Mouse (Mus musculus) kidney, embryonic 15.5 days (tissue): ENCODE data around the gene Gtf2i. TPM values are rescaled to one million over a fixed set of nuclear protein-coding genes. Genes with fewer than 3 reads are reported as not detected.

Experiments used
- ATAC-seq: fragments of 200-750 bp; cut with Nextera tagmentation; replicated peaks from 2 replicates; pipeline ENCODE4 v1.8.0; 2017; ENCODE audit warnings: moderate TSS enrichment; ENCODE audit not compliant: low FRiP score
- H3K27ac ChIP-seq: fragments of 300-500 bp; sonication (generic); 2 replicates; pipeline ENCODE4 v1.5.1; 2015; ENCODE audit warnings: mild to moderate bottlenecking, inconsistent platforms
- H3K27me3 ChIP-seq: fragments of 300-500 bp; sonication (generic); 2 replicates; pipeline ENCODE4 v1.6.1; 2015; ENCODE audit warnings: inconsistent platforms
- H3K36me3 ChIP-seq: fragments of 300-500 bp; sonication (generic); 2 replicates; pipeline ENCODE4 v1.6.1; 2015; ENCODE audit warnings: inconsistent platforms
- H3K4me1 ChIP-seq: fragments of 300-500 bp; sonication (generic); 2 replicates; pipeline ENCODE4 v1.6.1; 2015; ENCODE audit warnings: inconsistent platforms
- H3K4me2 ChIP-seq: fragments of 300-500 bp; sonication (generic); 2 replicates; pipeline ENCODE4 v1.6.1; 2015; ENCODE audit warnings: moderate library complexity, mild to moderate bottlenecking, inconsistent platforms
- H3K4me3 ChIP-seq: fragments of 300-500 bp; sonication (generic); replicated peaks from 2 replicates; pipeline ENCODE4 v1.5.1; 2015; ENCODE audit warnings: mild to moderate bottlenecking, inconsistent platforms
- H3K9ac ChIP-seq: fragments of 300-500 bp; sonication (generic); 2 replicates; pipeline ENCODE4 v1.6.1; 2015; ENCODE audit warnings: mild to moderate bottlenecking, inconsistent platforms
- H3K9me3 ChIP-seq: fragments of 300-500 bp; sonication (generic); replicated peaks from 2 replicates; pipeline ENCODE4 v1.6.1; 2016; ENCODE audit warnings: inconsistent platforms
- WGBS: fragments of 180-500 bp; shearing (Covaris S2); methylation state at CpG from one replicate; pipeline ENCODE4 v1.1.7; 2015; ENCODE audit warnings: mixed read lengths; 5-methylcytosine and 5-hydroxymethylcytosine counted together
- polyA plus RNA-seq: library from polyadenylated mRNA; unstranded; fragments of >200 nt; fragmentation: Nextera tagmentation; extraction: Ambion mirVana; gene quantifications from 2 replicates; pipeline ENCODE4 v1.2.1, GENCODE M21; 2015

Gtf2i gene
- polyA plus RNA-seq, 1 experiment from 2014 or later, result 196 TPM

DNA sequence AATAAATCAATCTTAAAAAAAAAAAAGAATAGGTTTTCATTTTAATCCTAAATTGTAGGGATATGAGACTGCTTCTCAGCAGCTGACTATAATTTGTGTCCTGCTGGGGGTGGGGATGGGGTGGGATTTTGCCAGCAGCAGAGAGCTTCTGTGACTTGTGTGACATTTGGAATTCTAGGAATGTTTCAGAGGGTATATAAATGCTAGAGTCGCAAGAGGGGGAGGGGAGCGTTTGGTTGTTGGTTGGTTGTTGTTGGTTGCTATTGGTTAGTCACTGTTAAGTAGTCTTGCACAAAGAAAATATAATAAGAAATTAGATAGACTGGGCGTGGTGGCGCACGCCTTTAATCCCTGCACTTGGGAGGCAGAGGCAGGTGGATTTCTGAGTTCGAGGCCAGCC is 4.3 kb upstream of the Gtf2i start:
- Histone ChIP-seq H3K4me3 (no peak overlapping the region), H3K27ac (no peak overlapping the region), H3K36me3 (no peaks in the 10 kb centered on the region), H3K4me2 (no peak overlapping the region), H3K9ac (no peak overlapping the region), H3K4me1 (peaks cover 36% of the 10 kb centered on the region), H3K27me3 (no peaks in the 10 kb centered on the region), H3K9me3 (no peaks in the 10 kb centered on the region)
- WGBS, result 87% methylated on average over 6 of the region's 6 CpGs
- no peak for ATAC-seq

DNA sequence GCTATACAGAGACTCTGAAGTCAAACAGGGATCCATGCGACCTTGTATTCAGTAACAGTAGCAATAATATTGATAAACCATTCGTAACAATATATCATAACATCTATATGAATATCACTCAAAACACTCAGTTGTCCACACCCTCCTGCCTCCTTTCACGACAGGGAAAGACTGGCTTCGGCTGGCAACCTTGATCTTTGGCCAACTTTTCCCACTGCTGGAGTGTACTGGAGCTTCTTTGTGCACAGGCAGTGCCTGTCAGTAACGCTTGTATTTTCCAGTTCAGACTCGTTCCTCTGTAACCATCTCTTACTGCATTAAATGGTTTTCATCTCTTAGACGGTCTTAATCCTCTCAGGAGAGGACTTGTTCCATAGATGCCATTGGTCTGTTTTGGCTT is 2.2 kb upstream of the Gtf2i start:
- no peak overlapping the region for H3K4me2 ChIP-seq
- H3K4me1 ChIP-seq, result peaks cover 31% of the 10 kb centered on the region
- peak overlapping the region; percentile 100 for H3K27ac ChIP-seq
- H3K36me3 ChIP-seq, result no peaks in the 10 kb centered on the region
- 68% methylated on average over 7 of the region's 7 CpGs for WGBS
- no peaks in the 10 kb centered on the region for H3K27me3 ChIP-seq
- no peaks in the 10 kb centered on the region for H3K9me3 ChIP-seq
- no peak for ATAC-seq
- H3K9ac ChIP-seq, result no peak overlapping the region
- no peak overlapping the region for H3K4me3 ChIP-seq

DNA sequence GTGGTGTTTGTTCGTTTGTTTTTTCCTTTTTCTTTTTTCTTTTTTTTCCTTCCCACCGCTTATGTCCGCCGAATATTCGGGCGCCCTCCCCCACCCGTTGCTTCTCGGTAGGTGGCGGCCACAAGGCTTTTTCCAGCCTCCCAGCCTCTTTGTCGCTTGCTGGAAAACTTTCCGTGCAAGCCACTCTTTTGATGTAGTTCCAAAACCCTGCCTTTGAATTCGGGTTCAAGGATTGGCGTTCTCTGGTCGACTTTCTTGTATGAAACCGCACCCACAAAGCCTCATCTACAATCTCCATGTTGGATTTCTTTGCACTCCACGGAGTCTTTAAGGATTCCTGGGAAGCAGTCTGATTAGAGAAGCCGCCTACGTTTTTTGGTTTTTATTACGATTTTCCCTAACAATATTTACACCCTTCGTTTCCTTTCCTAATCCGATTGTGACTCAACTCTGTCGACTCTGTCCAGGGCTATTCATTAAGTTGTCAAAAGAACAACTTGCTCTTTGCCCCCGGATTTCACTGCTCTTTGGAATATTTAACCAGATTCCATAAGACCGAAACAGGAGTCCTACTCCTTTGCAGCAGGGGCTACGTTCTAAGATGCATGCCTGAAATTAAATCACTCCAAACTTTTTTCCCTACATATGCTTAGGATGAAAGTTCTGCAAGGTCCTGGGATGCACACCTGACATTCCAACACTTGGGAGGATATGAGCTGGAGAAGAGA is 1.2 kb upstream of the Gtf2i start:
- peak overlapping the region; percentile 75 for H3K9ac ChIP-seq
- WGBS, result under 1% methylated on average over 25 of the region's 25 CpGs

DNA sequence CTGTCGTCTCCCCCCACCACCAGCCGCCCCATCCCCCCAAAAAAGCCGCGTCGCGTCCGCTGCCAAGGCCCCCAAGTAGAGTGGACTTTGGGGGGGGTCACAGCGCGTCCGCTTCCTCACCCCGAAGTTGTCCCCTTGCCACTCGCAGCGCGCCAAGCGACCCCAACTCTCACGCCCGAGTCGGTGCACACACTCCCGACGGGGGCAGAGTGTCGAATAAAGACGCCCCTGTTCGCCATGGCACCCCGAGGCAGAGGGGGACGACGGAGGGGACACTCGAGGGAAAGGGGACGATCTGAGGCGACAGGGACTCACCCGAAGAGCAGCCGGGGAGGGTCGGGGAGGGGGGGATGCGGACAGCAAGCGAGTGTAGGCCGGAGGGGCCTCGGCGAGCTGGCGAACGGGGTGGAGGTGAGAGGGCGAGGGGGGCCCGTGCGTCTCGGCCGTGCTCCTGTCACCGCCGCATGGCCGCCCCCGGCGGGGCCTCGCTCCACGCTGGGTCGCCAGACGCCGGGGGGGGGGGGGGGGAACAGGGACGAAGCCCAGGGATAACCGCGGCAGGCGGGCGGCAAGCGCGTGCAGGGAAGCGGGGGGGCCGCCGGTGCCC is 389 bp downstream of the Gtf2i start:
- Histone ChIP-seq H3K27me3 (no peaks in the 10 kb centered on the region), H3K27ac (peak overlapping the region; percentile 100), H3K4me3 (peak overlapping the region; percentile 90), H3K4me1 (peaks cover 43% of the 10 kb centered on the region), H3K36me3 (peaks cover 25% of the 10 kb centered on the region), H3K4me2 (peak overlapping the region; percentile 75), H3K9me3 (no peaks in the 10 kb centered on the region), H3K9ac (peak overlapping the region; percentile 99)
- WGBS, result 0% methylated on average over 39 of the region's 64 CpGs
- peak; percentile 23 for ATAC-seq

More for the DNA sequence above, 1.2 kb upstream of the Gtf2i start:
- Histone ChIP-seq H3K27me3 (no peaks in the 10 kb centered on the region), H3K4me1 (peaks cover 34% of the 10 kb centered on the region), H3K27ac (peak overlapping the region; percentile 100), H3K4me3 (peak overlapping the region; percentile 90), H3K9me3 (no peaks in the 10 kb centered on the region), H3K36me3 (peaks cover 9% of the 10 kb centered on the region), H3K4me2 (peak overlapping the region; percentile 75)
- ATAC-seq, result no peak

DNA sequence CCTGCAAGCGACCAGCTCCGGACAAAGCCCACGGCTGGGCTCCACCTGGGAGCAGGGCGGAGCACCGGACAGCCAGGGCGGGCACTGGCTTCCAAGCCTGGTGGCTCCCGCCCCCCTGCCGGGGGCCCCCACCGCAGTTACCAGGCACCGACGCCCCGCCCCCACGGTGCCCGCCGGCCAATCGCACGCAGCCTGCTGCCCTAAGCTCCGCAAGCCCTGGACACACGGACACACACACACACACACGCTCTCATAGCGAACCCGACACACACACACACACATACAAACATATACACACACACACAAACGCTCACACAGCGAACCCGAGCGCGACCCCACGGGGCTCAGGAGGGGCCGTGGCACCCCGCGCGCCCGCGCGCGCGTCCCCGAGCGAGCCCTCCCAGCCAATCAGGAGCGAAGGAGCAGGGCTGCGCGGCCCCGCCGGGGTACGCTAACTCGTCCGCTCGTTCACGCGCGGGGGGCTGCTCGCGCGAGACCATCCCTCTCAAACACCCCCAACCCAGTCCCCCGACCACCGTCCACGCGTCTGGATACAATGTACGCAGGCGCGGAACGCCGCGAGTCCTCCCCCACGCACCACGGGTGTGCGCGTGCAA is 1.0 kb downstream of the Gtf2i start:
- under 1% methylated on average over 63 of the region's 68 CpGs for WGBS
- H3K27ac ChIP-seq, result peak overlapping the region; percentile 100
- peak; percentile 87 for ATAC-seq
- peak overlapping the region; percentile 75 for H3K4me2 ChIP-seq
- no peaks in the 10 kb centered on the region for H3K9me3 ChIP-seq
- H3K36me3 ChIP-seq, result peaks cover 28% of the 10 kb centered on the region
- no peaks in the 10 kb centered on the region for H3K27me3 ChIP-seq
- H3K4me1 ChIP-seq, result peaks cover 43% of the 10 kb centered on the region
- peak overlapping the region; percentile 99 for H3K9ac ChIP-seq
- peak overlapping the region; percentile 90 for H3K4me3 ChIP-seq

DNA sequence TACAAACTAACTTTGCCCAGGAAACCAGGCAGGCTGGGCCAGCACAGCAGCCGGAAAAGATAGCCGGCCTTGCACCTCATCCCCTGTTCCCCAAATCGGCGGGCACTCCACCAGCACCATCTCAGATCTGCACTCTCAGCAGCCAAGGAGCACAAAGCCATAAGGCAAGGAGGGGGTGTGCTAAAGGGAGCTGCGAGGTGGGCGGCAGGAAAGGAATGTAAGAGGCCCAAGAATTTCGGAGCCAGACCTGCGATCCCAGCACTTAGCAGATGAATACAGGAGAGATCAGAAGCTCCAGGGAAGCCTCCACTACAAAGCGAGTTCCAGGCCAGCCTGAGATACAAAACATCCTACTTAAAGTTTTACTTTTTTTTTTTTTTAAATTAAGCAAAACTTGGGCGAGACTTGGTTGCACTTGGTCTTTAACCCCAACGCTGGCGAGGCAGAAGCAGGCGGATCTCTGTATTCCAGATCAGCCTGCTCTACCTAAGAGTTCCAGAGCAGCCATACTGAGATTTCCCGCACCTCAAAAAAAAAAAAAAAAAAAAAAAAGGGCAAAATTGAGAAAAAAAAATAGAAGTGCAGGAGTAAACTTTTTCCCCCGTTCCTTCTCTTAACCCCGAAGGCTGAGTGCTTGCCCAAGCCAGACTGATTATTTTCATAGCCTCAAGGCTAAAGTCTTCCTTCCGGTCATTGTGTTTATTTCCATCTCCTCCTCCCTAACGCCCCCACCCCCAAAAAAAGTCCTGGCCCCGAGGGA is 1.7 kb downstream of the Gtf2i start:
- Histone ChIP-seq H3K27me3 (no peaks in the 10 kb centered on the region), H3K4me1 (peaks cover 43% of the 10 kb centered on the region), H3K27ac (peak overlapping the region; percentile 100), H3K36me3 (peaks cover 29% of the 10 kb centered on the region), H3K9me3 (no peaks in the 10 kb centered on the region), H3K4me2 (peak overlapping the region; percentile 75), H3K4me3 (peak overlapping the region; percentile 90), H3K9ac (peak overlapping the region; percentile 99)
- ATAC-seq, result no peak
- WGBS, result 3% methylated on average over 19 of the region's 19 CpGs

DNA sequence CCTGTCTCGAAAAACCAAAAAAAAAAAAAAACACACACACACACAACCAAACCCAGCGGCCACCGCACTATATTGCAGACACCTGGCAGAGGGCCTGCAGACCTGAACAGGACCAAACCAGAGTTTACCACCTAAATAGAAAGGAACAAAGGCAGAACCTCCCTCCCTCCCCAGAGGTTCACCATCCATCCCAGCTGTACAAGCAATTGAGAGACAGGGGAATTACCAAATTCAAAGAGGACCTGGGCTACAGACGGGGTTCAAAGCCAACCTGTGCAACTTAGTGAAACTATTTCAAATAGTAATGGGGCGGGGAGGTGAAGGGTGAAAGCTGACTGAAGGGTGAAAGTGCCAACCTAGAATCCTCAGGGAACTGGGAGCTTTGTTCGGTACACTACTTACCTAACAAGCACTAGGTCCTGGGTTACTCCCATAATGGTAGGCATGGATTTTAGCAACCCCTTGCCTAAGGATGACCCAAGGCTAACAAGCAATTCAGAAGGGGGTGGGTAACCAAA is 2.6 kb downstream of the Gtf2i start:
- 65% methylated on average over 6 of the region's 6 CpGs for WGBS
- Histone ChIP-seq H3K36me3 (peaks cover 38% of the 10 kb centered on the region), H3K9ac (peak overlapping the region; percentile 99), H3K4me3 (peak overlapping the region; percentile 90), H3K4me2 (peak overlapping the region; percentile 75), H3K27ac (peak overlapping the region; percentile 100), H3K27me3 (no peaks in the 10 kb centered on the region), H3K4me1 (peaks cover 42% of the 10 kb centered on the region), H3K9me3 (no peaks in the 10 kb centered on the region)
- no peak for ATAC-seq

DNA sequence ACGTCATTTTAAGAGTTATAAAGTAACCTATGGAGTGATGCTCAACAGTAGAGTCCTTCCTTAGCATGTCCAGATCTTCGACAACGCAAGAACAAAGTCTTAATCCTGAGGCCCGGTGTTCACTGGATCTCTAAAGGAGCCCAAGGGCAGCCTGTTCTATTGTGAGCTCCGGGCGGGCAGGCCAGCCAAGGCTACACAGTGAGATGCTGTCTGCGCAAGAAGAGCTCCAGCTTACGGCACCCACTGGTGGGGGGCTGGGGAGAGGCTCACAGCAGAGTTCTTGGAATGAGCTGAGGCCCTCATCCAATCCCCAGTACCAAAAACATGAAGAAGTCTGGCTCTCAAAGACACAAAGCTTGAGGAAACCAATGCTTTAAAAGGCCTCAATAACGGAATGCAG is 4.4 kb downstream of the Gtf2i start:
- 94% methylated on average over 9 of the region's 9 CpGs for WGBS
- no peak overlapping the region for H3K4me2 ChIP-seq

DNA sequence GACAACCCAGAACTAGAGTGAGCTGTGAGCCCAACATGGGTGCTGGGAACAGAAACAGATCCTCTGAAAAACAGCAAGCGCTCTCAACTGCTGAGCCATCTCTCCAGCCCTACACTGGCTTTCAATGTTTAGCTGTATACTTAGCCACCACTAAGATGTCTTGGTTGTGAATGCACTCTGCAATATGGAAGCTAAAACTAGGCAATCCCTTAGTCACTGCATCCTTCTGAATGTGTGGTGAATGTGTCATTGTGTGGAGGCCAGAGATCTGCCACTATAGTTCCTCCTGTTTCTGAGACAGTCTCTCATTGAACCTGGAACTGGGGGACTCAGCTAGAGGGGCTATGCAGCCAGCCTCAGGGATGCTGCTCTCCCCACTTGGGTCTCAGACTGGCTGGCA is 5.2 kb downstream of the Gtf2i start:
- Histone ChIP-seq H3K4me3 (no peak overlapping the region), H3K36me3 (peaks cover 60% of the 10 kb centered on the region), H3K4me1 (peaks cover 29% of the 10 kb centered on the region), H3K9me3 (no peaks in the 10 kb centered on the region), H3K4me2 (no peak overlapping the region), H3K9ac (no peak overlapping the region), H3K27me3 (no peaks in the 10 kb centered on the region), H3K27ac (0 out of 2 replicates have a peak overlapping the region, but pooled peaks have one; percentile 13)
- whole genome bisulfite sequencing, result 100% methylated on average over 1 of the region's 1 CpGs
- no peak for ATAC-seq

More for the DNA sequence above, 4.4 kb downstream of the Gtf2i start:
- Histone ChIP-seq H3K27ac (no peak overlapping the region), H3K9me3 (no peaks in the 10 kb centered on the region), H3K36me3 (peaks cover 54% of the 10 kb centered on the region), H3K4me1 (peaks cover 29% of the 10 kb centered on the region), H3K27me3 (no peaks in the 10 kb centered on the region), H3K4me3 (no peak overlapping the region), H3K9ac (no peak overlapping the region)
- ATAC-seq, result no peak

DNA sequence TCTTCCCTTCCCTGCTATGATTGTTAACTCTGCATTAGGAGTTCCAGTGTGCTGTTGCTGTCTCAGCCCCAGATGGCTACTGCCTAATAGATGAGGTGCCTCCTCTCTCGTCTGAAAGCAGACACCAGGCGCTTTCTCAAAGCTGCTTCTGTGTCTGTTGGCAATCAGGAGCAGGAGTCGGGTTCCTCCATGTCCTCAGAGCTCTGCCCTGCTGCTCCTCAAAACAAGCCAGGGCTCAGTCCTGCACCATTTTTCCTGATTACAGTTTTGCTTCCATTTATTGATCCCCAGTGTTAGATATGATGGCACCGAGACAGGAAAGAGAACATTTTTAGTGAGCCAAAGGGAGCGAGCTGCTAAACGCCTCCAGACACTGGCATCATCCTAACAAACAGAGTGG is 9.9 kb downstream of the Gtf2i start:
- Histone ChIP-seq H3K4me3 (no peak overlapping the region), H3K9me3 (no peaks in the 10 kb centered on the region), H3K9ac (no peak overlapping the region), H3K4me2 (no peak overlapping the region), H3K27ac (no peak overlapping the region; the same call in 1 of the 2 replicates), H3K27me3 (no peaks in the 10 kb centered on the region), H3K36me3 (peaks cover 85% of the 10 kb centered on the region), H3K4me1 (no peaks in the 10 kb centered on the region)
- no peak for ATAC-seq
- 68% methylated on average over 6 of the region's 6 CpGs for WGBS

DNA sequence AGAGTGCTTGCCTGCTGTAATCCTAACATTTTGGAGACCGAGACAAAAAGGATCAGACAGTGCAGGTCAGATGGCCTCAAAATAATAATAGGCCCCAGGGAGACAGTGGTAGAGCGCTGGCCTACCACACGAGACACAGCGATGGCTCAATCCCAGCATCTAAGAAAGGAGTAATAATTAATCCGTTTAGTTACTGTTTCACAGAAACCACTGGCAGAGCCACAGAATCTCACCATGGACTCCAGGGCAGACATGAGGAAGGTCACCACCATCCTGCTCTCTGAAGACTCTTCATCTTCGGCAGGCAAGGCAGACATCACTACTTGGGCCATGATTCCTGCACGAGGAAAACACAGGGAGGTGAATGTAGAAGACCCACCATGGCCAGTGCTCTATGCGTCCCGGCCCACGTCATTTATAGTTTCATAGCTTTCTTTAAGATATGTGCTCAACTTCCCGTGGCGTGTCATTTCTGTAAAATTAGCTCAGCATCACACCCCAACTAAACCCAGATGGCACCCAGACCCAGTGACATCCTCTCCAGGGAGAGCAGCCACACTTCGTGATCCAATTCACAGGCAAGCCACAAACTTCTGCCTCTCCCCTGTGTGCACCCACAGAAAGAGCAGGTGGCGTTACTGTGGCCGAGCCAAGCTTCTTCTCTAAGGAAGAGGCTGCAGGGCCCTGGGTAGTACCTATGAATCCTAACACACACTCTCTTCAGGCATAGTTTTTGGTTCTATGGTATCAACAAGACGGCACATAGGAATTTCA is 19.1 kb downstream of the Gtf2i start:
- 83% methylated on average over 16 of the region's 16 CpGs for WGBS
- no peak overlapping the region for H3K9ac ChIP-seq
- peaks cover 89% of the 10 kb centered on the region for H3K36me3 ChIP-seq
- H3K4me2 ChIP-seq, result no peak overlapping the region
- H3K4me1 ChIP-seq, result 0 out of 2 replicates have a peak, but pooled peaks cover 5% of the 10 kb centered on the region
- ATAC-seq, result peak; percentile 62; the same call in 1 of the 2 replicates
- H3K9me3 ChIP-seq, result no peaks in the 10 kb centered on the region
- H3K27me3 ChIP-seq, result no peaks in the 10 kb centered on the region
- no peak overlapping the region for H3K4me3 ChIP-seq
- peak overlapping the region; percentile 51; the same call in 1 of the 2 replicates for H3K27ac ChIP-seq
